Mouse (Mus musculus) lung, adult 2 months (tissue): ENCODE measurements around the gene Lrrc8c.

Source experiments
- CTCF ChIP-seq: fragments of 200-500 bp; IDR thresholded peaks from 2 replicates; pipeline ENCODE4 v1.5.1; 2011; ENCODE audit warnings: mild to moderate bottlenecking, low read length, control low read depth; ENCODE audit not compliant: insufficient read depth
- POLR2A ChIP-seq: fragments of 200-500 bp; IDR thresholded peaks from 2 replicates; pipeline ENCODE4 v1.6.1; 2011; ENCODE audit warnings: low read depth, mild to moderate bottlenecking, control low read depth, low read length, borderline replicate concordance; ENCODE audit errors: extremely low read depth

GRCm38 (mm10) chr5:105574835-105575234, 55.6 kb downstream of the Lrrc8c start:
- TF ChIP-seq CTCF: no peak
- TF ChIP-seq POLR2A: no peak
